8 mouse cellular contexts compared by ENCODE assay signal in the genomic region with DNA sequence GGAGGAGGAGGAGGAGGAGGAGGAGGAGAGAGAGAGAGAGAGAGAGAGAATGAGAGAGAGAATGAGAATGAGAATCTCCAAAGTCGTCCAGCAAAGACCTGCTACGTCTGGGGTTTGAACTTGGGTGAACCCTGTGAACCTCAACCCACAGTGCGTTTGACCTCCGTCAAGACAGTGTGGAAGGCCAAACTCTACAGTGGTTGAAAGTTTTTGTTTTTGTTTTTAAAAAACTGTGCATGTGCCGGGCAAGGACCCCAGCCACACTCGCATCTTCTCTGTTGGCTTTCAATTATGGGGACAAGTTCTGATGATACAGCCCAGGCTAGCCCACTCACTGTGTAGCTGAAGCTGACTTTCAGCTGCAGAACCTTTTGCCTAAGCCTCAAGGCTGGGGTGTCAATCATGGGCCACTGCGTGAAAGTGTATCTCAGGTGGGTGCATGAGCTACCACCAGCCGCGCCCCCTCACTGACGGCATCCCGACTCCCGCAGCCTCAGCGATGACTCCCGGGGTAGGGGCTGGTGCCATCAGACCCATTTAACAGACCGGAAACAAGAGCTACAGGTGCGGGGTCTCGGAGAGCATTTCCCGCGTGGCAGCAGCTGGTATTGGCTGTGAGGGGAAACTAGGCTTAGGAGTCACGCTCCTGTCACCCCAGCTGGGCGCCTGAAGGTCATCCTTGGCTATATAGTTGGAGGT. TPM values are rescaled to one million over a fixed set of nuclear protein-coding genes. Genes with fewer than 3 reads are reported as not detected.
DNase-seq lines count a peak whose midpoint lies in the region; ATAC-seq and TF ChIP-seq lines count a peak whose summit lies in the region.

No protein-coding gene starts in this region.

- no peaks in the 10 kb centered on the region for H3K9me3 ChIP-seq in lung, embryonic 14.5 days (ENCODE audit: low read depth, low read length)
- no peaks in the 10 kb centered on the region for H3K9me3 ChIP-seq in liver, postnatal 0 days (ENCODE audit: low read length)

- H3K27me3 ChIP-seq in lung, embryonic 14.5 days (ENCODE audit: insufficient read depth, low read length), result no peaks in the 10 kb centered on the region; the same call in 1 of the 2 replicates
- peaks cover 10% of the 10 kb centered on the region for H3K27me3 ChIP-seq in liver, postnatal 0 days (ENCODE audit: insufficient read depth, low read length)

- no peak overlapping the region for H3K27ac ChIP-seq in lung, embryonic 14.5 days (ENCODE audit: low read depth)
- H3K27ac ChIP-seq in liver, postnatal 0 days (ENCODE audit: low read depth), result no peak overlapping the region

- peak overlapping the region; percentile 56 for H3K4me2 ChIP-seq in lung, embryonic 14.5 days
- H3K4me2 ChIP-seq in liver, postnatal 0 days (ENCODE audit: low read depth, low read length), result peak overlapping the region; percentile 52

- no peak overlapping the region for H3K9ac ChIP-seq in lung, embryonic 14.5 days
- H3K9ac ChIP-seq in liver, postnatal 0 days (replicated peaks), result no peak overlapping the region

- ATAC-seq in lung, embryonic 14.5 days (ENCODE audit: insufficient read depth), result no peak
- peak; percentile 15 for ATAC-seq in erythroblast, adult 5-6 weeks (replicated peaks; ENCODE audit: low FRiP score, poor library complexity, severe bottlenecking)
- peak; percentile 7 for ATAC-seq in inflammation-experienced regulatory T-cells, adult 6 months
- no peak for ATAC-seq in liver, postnatal 0 days
- ATAC-seq in monocyte, adult 5-6 weeks (replicated peaks; ENCODE audit: insufficient number of reproducible peaks, low FRiP score, low TSS enrichment, poor library complexity, severe bottlenecking), result no peak

- no peaks in the 10 kb centered on the region for H3K36me3 ChIP-seq in lung, embryonic 14.5 days (ENCODE audit: insufficient read depth)
- H3K36me3 ChIP-seq in liver, postnatal 0 days (replicated peaks; ENCODE audit: insufficient read depth, low read length), result no peaks in the 10 kb centered on the region

- no peak for DNase-seq in lung, embryonic 14.5 days
- no peak for DNase-seq in lung, postnatal 25 days (ENCODE audit: low spot score)
- peak; percentile 13 for DNase-seq in liver, postnatal 0 days
- no peak for DNase-seq in left cerebral cortex, adult 11 months (ENCODE audit: low spot score)
- DNase-seq in layer of hippocampus, postnatal 10 days (ENCODE audit: low spot score in 2 of 2), result no peak

- TF ChIP-seq CTCF in lung, embryonic 14.5 days (IDR thresholded peaks at IDR 0.05; ENCODE audit: low read depth), result 0 out of 2 replicates have a peak, but pooled peaks have one; percentile 11
- no peak for TF ChIP-seq CTCF in liver, postnatal 0 days (IDR thresholded peaks at IDR 0.05; ENCODE audit: low read depth)

- 61% methylated on average over 21 of the region's 21 CpGs for WGBS in lung, embryonic 14.5 days
- 60% methylated on average over 21 of the region's 21 CpGs for WGBS in liver, postnatal 0 days (ENCODE audit: insufficient replicate concordance)

- no peak for TF ChIP-seq EP300 in liver, postnatal 0 days (IDR thresholded peaks at IDR 0.05; ENCODE audit: low read depth)

- peaks cover 8% of the 10 kb centered on the region; the same call in 1 of the 2 replicates for H3K4me1 ChIP-seq in lung, embryonic 14.5 days (ENCODE audit: insufficient read depth)
- peaks cover 33% of the 10 kb centered on the region for H3K4me1 ChIP-seq in liver, postnatal 0 days (ENCODE audit: insufficient read depth)

- H3K4me3 ChIP-seq in lung, embryonic 14.5 days (ENCODE audit: low read depth, low read length), result 0 out of 2 replicates have a peak overlapping the region, but pooled peaks have one; percentile 20
- no peak overlapping the region for H3K4me3 ChIP-seq in liver, postnatal 0 days (ENCODE audit: low read depth, low read length)

RNA-seq across cellular contexts. Expression of a gene that starts 23.1 kb away (rescaled TPM):
- 86.0 and 86.5 TPM in 2 replicates for polyA plus RNA-seq in lung, embryonic 14.5 days (2014; fragmentation: Nextera tagmentation; extraction: Ambion mirVana)
- 13.4 and 23.8 TPM in 2 replicates for total RNA-seq in erythroblast, adult 5-6 weeks (2015; ENCODE audit: low replicate concordance)
- total RNA-seq in erythroblast, adult 5-6 weeks (2017; ENCODE audit: low replicate concordance), result 0.84 and 8.2 TPM in 2 replicates
- polyA plus RNA-seq in inflammation-experienced regulatory T-cells, adult 6 months (2017; shearing (Covaris generic)), result 10 to 100 TPM; 13.8 to 17.2 (median 15.0) TPM
- 19.6 and 21.1 TPM in 2 replicates for polyA plus RNA-seq in liver, postnatal 0 days (2015; fragmentation: Nextera tagmentation; extraction: Ambion mirVana)
- 4.1 to 7.6 TPM (median 5.1 TPM) in 3 replicates for total RNA-seq in monocyte, adult 5-6 weeks (2017)
- 10 to 100 TPM; 51.2 to 55.8 TPM for total RNA-seq in layer of hippocampus, postnatal 10 days (2021)

RNA-seq across cellular contexts. Expression of a gene that starts 39.5 kb away (rescaled TPM):
- 2.8 and 3.3 TPM in 2 replicates for polyA plus RNA-seq in lung, embryonic 14.5 days (2014; fragmentation: Nextera tagmentation; extraction: Ambion mirVana)
- total RNA-seq in erythroblast, adult 5-6 weeks (2015; ENCODE audit: low replicate concordance), result 5.4 TPM in 1 of 2 replicates, not detected in the other
- 1.8 and 3.8 TPM in 2 replicates for total RNA-seq in erythroblast, adult 5-6 weeks (2017; ENCODE audit: low replicate concordance)
- polyA plus RNA-seq in inflammation-experienced regulatory T-cells, adult 6 months (2017; shearing (Covaris generic)), result 10 to 100 TPM in 1 of 3 experiments, 1 to 10 TPM in 2; 4.4 to 10.7 (median 9.8) TPM
- polyA plus RNA-seq in liver, postnatal 0 days (2015; fragmentation: Nextera tagmentation; extraction: Ambion mirVana), result 1.7 and 2.0 TPM in 2 replicates
- 3.9 to 7.9 TPM (median 6.3 TPM) in 3 replicates for total RNA-seq in monocyte, adult 5-6 weeks (2017)
- total RNA-seq in layer of hippocampus, postnatal 10 days (2021), result 1 to 10 TPM; 2.6 to 3.0 TPM

RNA-seq across cellular contexts. Expression of a gene that starts 43.5 kb away (rescaled TPM):
- 1.3 and 1.4 TPM in 2 replicates for polyA plus RNA-seq in lung, embryonic 14.5 days (2014; fragmentation: Nextera tagmentation; extraction: Ambion mirVana)
- total RNA-seq in erythroblast, adult 5-6 weeks (2015; ENCODE audit: low replicate concordance), result not detected in 2 replicates
- total RNA-seq in erythroblast, adult 5-6 weeks (2017; ENCODE audit: low replicate concordance), result 5.6 TPM in 1 of 2 replicates, not detected in the other
- 1 to 10 TPM in 1 of 3 experiments, not detected in 2; 3.1 TPM for polyA plus RNA-seq in inflammation-experienced regulatory T-cells, adult 6 months (2017; shearing (Covaris generic))
- polyA plus RNA-seq in liver, postnatal 0 days (2015; fragmentation: Nextera tagmentation; extraction: Ambion mirVana), result not detected in 2 replicates
- not detected in 3 replicates for total RNA-seq in monocyte, adult 5-6 weeks (2017)
- total RNA-seq in layer of hippocampus, postnatal 10 days (2021), result 1 to 10 TPM; 1.1 to 3.5 TPM

RNA-seq across cellular contexts. Expression of a gene that starts 48.1 kb away (rescaled TPM):
- 2.8 and 3.8 TPM in 2 replicates for polyA plus RNA-seq in lung, embryonic 14.5 days (2014; fragmentation: Nextera tagmentation; extraction: Ambion mirVana)
- total RNA-seq in erythroblast, adult 5-6 weeks (2015; ENCODE audit: low replicate concordance), result 2.5 and 3.7 TPM in 2 replicates
- total RNA-seq in erythroblast, adult 5-6 weeks (2017; ENCODE audit: low replicate concordance), result 1.3 TPM in 1 of 2 replicates, not detected in the other
- polyA plus RNA-seq in inflammation-experienced regulatory T-cells, adult 6 months (2017; shearing (Covaris generic)), result 1 to 10 TPM in 2 of 3 experiments, under 1 TPM in 1; 0.60 to 1.9 (median 1.1) TPM
- polyA plus RNA-seq in liver, postnatal 0 days (2015; fragmentation: Nextera tagmentation; extraction: Ambion mirVana), result 0.40 and 0.70 TPM in 2 replicates
- total RNA-seq in monocyte, adult 5-6 weeks (2017), result 2.3 to 3.7 TPM in 2 of 3 replicates, not detected in the other
- total RNA-seq in layer of hippocampus, postnatal 10 days (2021), result 1 to 10 TPM; 2.3 to 4.5 TPM

RNA-seq across cellular contexts. Expression of a gene that starts 48.1 kb away (rescaled TPM):
- 57.5 and 67.0 TPM in 2 replicates for polyA plus RNA-seq in lung, embryonic 14.5 days (2014; fragmentation: Nextera tagmentation; extraction: Ambion mirVana)
- 10.4 and 11.7 TPM in 2 replicates for total RNA-seq in erythroblast, adult 5-6 weeks (2015; ENCODE audit: low replicate concordance)
- 32.5 and 33.7 TPM in 2 replicates for total RNA-seq in erythroblast, adult 5-6 weeks (2017; ENCODE audit: low replicate concordance)
- 10 to 100 TPM in 2 of 3 experiments, 1 to 10 TPM in 1; 9.2 to 17.9 (median 10.9) TPM for polyA plus RNA-seq in inflammation-experienced regulatory T-cells, adult 6 months (2017; shearing (Covaris generic))
- 39.3 and 42.1 TPM in 2 replicates for polyA plus RNA-seq in liver, postnatal 0 days (2015; fragmentation: Nextera tagmentation; extraction: Ambion mirVana)
- total RNA-seq in monocyte, adult 5-6 weeks (2017), result 18.6 to 22.3 TPM (median 20.9 TPM) in 3 replicates
- total RNA-seq in layer of hippocampus, postnatal 10 days (2021), result 10 to 100 TPM; 72.0 to 77.3 TPM

Comparison
In these comparisons a context has a peak if more than half of its experiments do, and no peak if none do; other contexts are left out.
1. ATAC-seq: peak in erythroblast, adult 5-6 weeks (single experiment) and inflammation-experienced regulatory T-cells, adult 6 months (single experiment); none in lung, embryonic 14.5 days (single experiment), liver, postnatal 0 days (single experiment) and monocyte, adult 5-6 weeks (single experiment).